Mouse (Mus musculus) ES-E14 (cell line): Measurements from ENCODE around the gene Car8. TPM values are rescaled to one million over a fixed set of nuclear protein-coding genes. Genes with fewer than 3 reads are reported as not detected.

ENCODE experiments used
- DNase-seq: peaks from one replicate; pipeline ENCODE4 v3.0.0-alpha.2; 2013; ENCODE audit warnings: low read depth, low spot score
- H3K27ac ChIP-seq: 2 replicates; pipeline ENCODE4 v1.5.1; 2012; ENCODE audit warnings: low read depth, mild to moderate bottlenecking, low read length, moderate library complexity, mixed read lengths; ENCODE audit not compliant: poor library complexity, insufficient read depth, severe bottlenecking
- H3K36me3 ChIP-seq: 2 replicates; pipeline ENCODE4 v1.6.1; 2012; ENCODE audit warnings: mild to moderate bottlenecking, low read length, moderate library complexity, mixed read lengths; ENCODE audit not compliant: control insufficient read depth, poor library complexity, insufficient read depth, severe bottlenecking
- H3K4me1 ChIP-seq, 2 experiments: fragments of 150-350 bp in 1 of 2; sonication (generic) in 1 of 2; 2 replicates each; pipeline ENCODE4 v1.6.1; 2012; ENCODE audit warnings: low read length in 2 of 2, mild to moderate bottlenecking in 1 of 2, mixed read lengths in 1 of 2; ENCODE audit not compliant: control insufficient read depth in 2 of 2, insufficient read depth in 2 of 2, poor library complexity in 1 of 2
- H3K4me3 ChIP-seq, 2 experiments: fragments of 150-350 bp in 1 of 2; sonication (generic) in 1 of 2; 2 replicates each; pipeline ENCODE4 v1.5.1; 2012; ENCODE audit warnings: low read length in 2 of 2, low read depth in 1 of 2, mild to moderate bottlenecking in 1 of 2, mixed read lengths in 1 of 2; ENCODE audit not compliant: insufficient read depth in 1 of 2, poor library complexity in 1 of 2, severe bottlenecking in 1 of 2
- H3K9ac ChIP-seq: 2 replicates; pipeline ENCODE4 v1.6.1; 2012; ENCODE audit warnings: low read depth, mild to moderate bottlenecking, low read length, mixed read lengths; ENCODE audit not compliant: poor library complexity, insufficient read depth, severe bottlenecking
- H3K9me3 ChIP-seq: fragments of 150-350 bp; sonication (generic); 2 replicates; pipeline ENCODE4 v1.6.1; 2012; ENCODE audit warnings: low read depth, mild to moderate bottlenecking, low read length; ENCODE audit not compliant: control insufficient read depth, insufficient read depth
- CHD2 ChIP-seq: IDR thresholded peaks from 2 replicates; pipeline ENCODE4 v1.6.1; 2014; ENCODE audit warnings: mild to moderate bottlenecking, low read depth, low read length, inconsistent platforms
- HCFC1 ChIP-seq: IDR thresholded peaks from 2 replicates; pipeline ENCODE4 v1.6.1; 2012; ENCODE audit warnings: low read length, inconsistent platforms, borderline replicate concordance; ENCODE audit not compliant: insufficient read depth
- MAFK ChIP-seq: IDR thresholded peaks from 2 replicates; pipeline ENCODE4 v1.6.1; 2014; ENCODE audit warnings: mild to moderate bottlenecking, low read depth, low read length, inconsistent platforms; ENCODE audit not compliant: insufficient read depth
- ZC3H11A ChIP-seq: IDR thresholded peaks from 2 replicates; pipeline ENCODE4 v1.6.1; 2012; ENCODE audit warnings: low read depth, mild to moderate bottlenecking, inconsistent platforms, low read length, borderline replicate concordance
- ZNF384 ChIP-seq: IDR thresholded peaks from 2 replicates; pipeline ENCODE4 v1.6.1; 2012; ENCODE audit warnings: low read depth, low read length, inconsistent platforms
- in situ Hi-C, 2 experiments: fragments of 600-800 bp; cut with MboI; formaldehyde crosslinking; loops; one replicate each; pipeline ENCODE4 v1.15.1; 2025; ENCODE audit warnings: low sequenced_read_pairs in 2 of 2, inconsistent platforms in 1 of 2; ENCODE audit not compliant: unreplicated experiment in 2 of 2
- total RNA-seq: library from RNA; depleted of rRNA; stranded (reverse); fragments of 300-350 nt; gene quantifications from 2 replicates; pipeline ENCODE4 v1.2.3, GENCODE M21; 2012

The Car8 gene
- total RNA-seq, 1 experiment = 0.67 TPM

GRCm38 (mm10) chr4:8200081-8200480 lies 38.8 kb downstream of the Car8 start:
- Histone ChIP-seq H3K9me3 (no peaks in the 10 kb centered on the region), H3K9ac (no peak overlapping the region), H3K4me3 (no peak overlapping the region), H3K36me3 (no peaks in the 10 kb centered on the region), H3K4me1 (no peaks in the 10 kb centered on the region; a peak in 1 of 4 replicates), H3K27ac (no peak overlapping the region)
- TF ChIP-seq ZC3H11A (no peak), ZNF384 (no peak), CHD2 (no peak), HCFC1 (no peak)
- no peak for DNase-seq
- in situ Hi-C loops = no loop called here

DNA sequence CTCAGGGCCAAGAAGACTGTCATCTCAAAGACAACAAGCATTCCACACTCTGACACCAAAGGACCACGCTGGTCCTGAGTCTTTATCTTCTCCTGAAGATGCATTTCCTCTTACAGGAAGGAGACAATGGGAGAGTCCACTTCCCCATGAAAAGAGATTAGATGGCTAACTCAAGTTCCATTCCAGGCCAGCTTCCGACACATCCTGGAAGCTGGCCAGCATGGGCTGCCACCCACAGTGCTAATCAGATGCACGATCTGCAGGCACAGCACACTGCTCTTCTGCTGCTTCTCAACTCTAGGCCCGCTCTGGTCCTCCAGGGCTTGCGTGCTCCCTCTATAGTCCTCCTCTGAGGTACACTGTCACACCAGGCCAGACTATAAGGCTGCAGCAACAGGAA lies 40.8 kb downstream of the Car8 start:
- no peaks in the 10 kb centered on the region for H3K9me3 ChIP-seq
- no peak for DNase-seq
- H3K9ac ChIP-seq = no peak overlapping the region
- TF ChIP-seq HCFC1 = no peak
- TF ChIP-seq ZNF384 = no peak
- no peak for TF ChIP-seq ZC3H11A
- H3K4me3 ChIP-seq = no peak overlapping the region
- H3K27ac ChIP-seq = no peak overlapping the region
- H3K36me3 ChIP-seq = no peaks in the 10 kb centered on the region
- in situ Hi-C loops = no loop called here
- H3K4me1 ChIP-seq = no peaks in the 10 kb centered on the region; a peak in 1 of 4 replicates

- no peak overlapping the region for H3K27ac ChIP-seq
- DNase-seq = no peak
- H3K9ac ChIP-seq = no peak overlapping the region
- in situ Hi-C loops = no loop called here
- H3K36me3 ChIP-seq = no peaks in the 10 kb centered on the region
- no peaks in the 10 kb centered on the region for H3K9me3 ChIP-seq
- H3K4me3 ChIP-seq = no peak overlapping the region
- H3K4me1 ChIP-seq = no peaks in the 10 kb centered on the region
- no peak for TF ChIP-seq CHD2
- TF ChIP-seq MAFK = no peak
- no peak for TF ChIP-seq ZNF384
- TF ChIP-seq ZC3H11A = no peak
- no peak for TF ChIP-seq HCFC1
These were observed 48.4 kb downstream of the Car8 start for GRCm38 (mm10) chr4:8190441-8190840.

GRCm38 (mm10) chr4:8186921-8187687 lies 51.7 kb downstream of the Car8 start:
- Histone ChIP-seq H3K9ac (no peak overlapping the region), H3K27ac (no peak overlapping the region), H3K4me3 (no peak overlapping the region), H3K36me3 (no peaks in the 10 kb centered on the region), H3K4me1 (no peaks in the 10 kb centered on the region), H3K9me3 (no peaks in the 10 kb centered on the region)
- in situ Hi-C loops = no loop called here
- DNase-seq = no peak
- TF ChIP-seq ZNF384 (no peak), ZC3H11A (no peak), CHD2 (no peak), HCFC1 (no peak), MAFK (no peak)
